Comparison of ENCODE assay signal across 12 mouse cellular contexts in the genomic region with DNA sequence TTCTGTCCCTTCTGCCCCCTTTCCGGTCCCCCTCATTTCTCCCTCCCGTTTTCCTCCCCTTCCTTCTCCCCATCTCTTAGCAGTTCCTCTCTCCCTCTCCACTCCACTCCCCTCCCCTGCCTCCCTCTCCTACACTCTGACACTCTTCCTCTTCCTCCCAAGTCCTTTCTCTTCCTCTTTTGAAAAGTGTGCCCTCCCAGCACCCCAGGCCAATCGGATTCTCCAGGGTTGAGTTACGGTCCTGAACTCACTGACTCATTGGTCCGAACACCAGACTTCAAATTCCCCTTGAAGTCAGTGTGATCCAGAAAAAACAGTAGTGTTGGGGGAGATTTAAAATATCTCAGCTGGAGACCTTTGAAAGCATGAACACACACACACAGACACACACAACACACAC.
DNase-seq lines count a peak whose midpoint lies in the region; ATAC-seq and TF ChIP-seq lines count a peak whose summit lies in the region.
"Had no signal": no experiment of that assay in that cellular context is flagged by ENCODE, and none has a peak within 500 bp of the region (broad histone marks: within the 10 kb centered on the region; RNA-seq: fewer than 3 reads in every experiment).

No protein-coding gene starts in this region.

- H3K79me2 ChIP-seq in myocyte (ENCODE audit: control insufficient read depth, insufficient read depth) = no peaks in the 10 kb centered on the region

- no peak overlapping the region for H3K4me3 ChIP-seq in gastrocnemius, adult 2 months
- no peak overlapping the region for H3K4me3 ChIP-seq in midbrain, embryonic 12.5 days
- no peak overlapping the region for H3K4me3 ChIP-seq in midbrain, embryonic 14.5 days (replicated peaks; ENCODE audit: low read depth, low read length)
- no peak overlapping the region for H3K4me3 ChIP-seq in myocyte
- H3K4me3 ChIP-seq in midbrain, embryonic 15.5 days = no peak overlapping the region
- H3K4me3 ChIP-seq: erythroblast, embryonic 14.5 days; heart, embryonic 15.5 days; layer of hippocampus, adult 2 months had no signal

- peaks cover 5% of the 10 kb centered on the region; the same call in 1 of the 2 replicates for H3K27me3 ChIP-seq in midbrain, embryonic 12.5 days
- H3K27me3 ChIP-seq in midbrain, embryonic 14.5 days (ENCODE audit: control insufficient read depth, insufficient read depth, low read length) = no peaks in the 10 kb centered on the region
- no peaks in the 10 kb centered on the region for H3K27me3 ChIP-seq in myocyte (ENCODE audit: control insufficient read depth, insufficient read depth, insufficient read length)
- H3K27me3 ChIP-seq in midbrain, embryonic 15.5 days (replicated peaks) = 0 out of 2 replicates have a peak, but pooled peaks cover 4% of the 10 kb centered on the region
- H3K27me3 ChIP-seq: heart, embryonic 15.5 days had no signal

- peaks cover 3% of the 10 kb centered on the region; the same call in 1 of the 2 replicates for H3K9me3 ChIP-seq in midbrain, embryonic 12.5 days
- no peaks in the 10 kb centered on the region for H3K9me3 ChIP-seq in midbrain, embryonic 14.5 days (ENCODE audit: control insufficient read depth, low read length)
- H3K9me3 ChIP-seq in midbrain, embryonic 15.5 days = no peaks in the 10 kb centered on the region
- H3K9me3 ChIP-seq: heart, embryonic 15.5 days had no signal

- intact Hi-C loops in gastrocnemius, adult 2 months (cut with DNase I) = no loop called here

- H3K27ac ChIP-seq in gastrocnemius, adult 2 months = 0 out of 2 replicates have a peak overlapping the region, but pooled peaks have one; percentile 5
- H3K27ac ChIP-seq in midbrain, embryonic 12.5 days (replicated peaks) = no peak overlapping the region
- H3K27ac ChIP-seq in midbrain, embryonic 14.5 days (replicated peaks; ENCODE audit: low read depth, low read length) = no peak overlapping the region
- H3K27ac ChIP-seq in midbrain, embryonic 15.5 days = no peak overlapping the region
- H3K27ac ChIP-seq: layer of hippocampus, adult 2 months had no signal

- H3K36me3 ChIP-seq in midbrain, embryonic 12.5 days = no peaks in the 10 kb centered on the region
- no peaks in the 10 kb centered on the region for H3K36me3 ChIP-seq in midbrain, embryonic 14.5 days (ENCODE audit: control insufficient read depth, insufficient read depth, low read length)
- no peaks in the 10 kb centered on the region for H3K36me3 ChIP-seq in myocyte (ENCODE audit: control insufficient read depth, insufficient read depth)
- no peaks in the 10 kb centered on the region for H3K36me3 ChIP-seq in midbrain, embryonic 15.5 days (replicated peaks)
- H3K36me3 ChIP-seq: heart, embryonic 15.5 days had no signal

- peaks cover 23% of the 10 kb centered on the region for H3K4me1 ChIP-seq in midbrain, embryonic 12.5 days
- H3K4me1 ChIP-seq in midbrain, embryonic 14.5 days (ENCODE audit: control insufficient read depth, insufficient read depth, low read length) = peaks cover 4% of the 10 kb centered on the region
- H3K4me1 ChIP-seq in midbrain, embryonic 15.5 days = peaks cover 13% of the 10 kb centered on the region

- H3ac ChIP-seq in myocyte (ENCODE audit: control insufficient read depth, insufficient read length) = no peak overlapping the region

- H3K4me2 ChIP-seq in midbrain, embryonic 12.5 days (replicated peaks) = peak overlapping the region; percentile 7; the same call in 1 of the 2 replicates
- no peak overlapping the region for H3K4me2 ChIP-seq in midbrain, embryonic 14.5 days (ENCODE audit: low read length)
- peak overlapping the region; percentile 30 for H3K4me2 ChIP-seq in myocyte (ENCODE audit: low read depth)
- no peak overlapping the region for H3K4me2 ChIP-seq in midbrain, embryonic 15.5 days
- H3K4me2 ChIP-seq: heart, embryonic 15.5 days had no signal

- 18% methylated on average over 5 of the region's 5 CpGs for WGBS in midbrain, embryonic 12.5 days
- 17% methylated on average over 5 of the region's 5 CpGs for WGBS in midbrain, embryonic 14.5 days
- WGBS in midbrain, embryonic 15.5 days = 24% methylated on average over 5 of the region's 5 CpGs

- H3K9ac ChIP-seq in midbrain, embryonic 12.5 days (replicated peaks) = no peak overlapping the region
- H3K9ac ChIP-seq in midbrain, embryonic 14.5 days (replicated peaks; ENCODE audit: low read length) = no peak overlapping the region
- no peak overlapping the region for H3K9ac ChIP-seq in midbrain, embryonic 15.5 days
- H3K9ac ChIP-seq: heart, embryonic 15.5 days had no signal

- TF ChIP-seq POLR2A in myocyte (IDR thresholded peaks at IDR 0.05; ENCODE audit: insufficient read length, low read depth) = no peak

- no peak for ATAC-seq in midbrain, embryonic 12.5 days (ENCODE audit: low FRiP score, low read depth)
- ATAC-seq in midbrain, embryonic 14.5 days (ENCODE audit: low FRiP score, low TSS enrichment) = no peak
- peak; percentile 97 for ATAC-seq in granulocyte monocyte progenitor cell, adult 5-6 weeks (replicated peaks; ENCODE audit: poor library complexity, severe bottlenecking)
- ATAC-seq in midbrain, embryonic 15.5 days (replicated peaks) = no peak
- ATAC-seq: CD4-positive, CD25-positive, alpha-beta regulatory T cell, adult 4 months had no signal

- TF ChIP-seq CTCF in gastrocnemius, adult 2 months (IDR thresholded peaks at IDR 0.05) = no peak

- no peak for DNase-seq in gastrocnemius, adult 2 months
- DNase-seq in gastrocnemius, postnatal 25 days = no peak
- DNase-seq in midbrain, embryonic 14.5 days = no peak
- no peak for DNase-seq in adrenal gland, postnatal 4 days (ENCODE audit: low spot score in 2 of 2)

TF ChIP-seq in myocyte, 11 proteins besides CTCF, POLR2A, EP300 and RAD21:
- TF ChIP-seq TCF3 (IDR thresholded peaks at IDR 0.05; ENCODE audit: insufficient read length, low read depth) = no peak
- no peak for TF ChIP-seq REST (IDR thresholded peaks at IDR 0.05; ENCODE audit: insufficient read depth, insufficient read length)
- TF ChIP-seq TCF12 (IDR thresholded peaks at IDR 0.05; ENCODE audit: insufficient read depth, poor library complexity, severe bottlenecking) = no peak
- TF ChIP-seq MYOD1 (IDR thresholded peaks at IDR 0.05; ENCODE audit: control insufficient read depth in 1 of 3, insufficient read length in 2 of 3, low read depth in 2 of 3) = no peak
- TF ChIP-seq CEBPB (IDR thresholded peaks at IDR 0.05; ENCODE audit: insufficient read depth, poor library complexity, severe bottlenecking) = no peak
- TF ChIP-seq MAX (IDR thresholded peaks at IDR 0.05; ENCODE audit: low read depth) = no peak
- no peak for TF ChIP-seq POLR2AphosphoS2 (IDR thresholded peaks at IDR 0.05; ENCODE audit: insufficient read length, low read depth)
- TF ChIP-seq SRF (IDR thresholded peaks at IDR 0.05; ENCODE audit: control insufficient read depth, insufficient read length, low read depth) = no peak
- no peak for TF ChIP-seq USF1 (IDR thresholded peaks at IDR 0.05; ENCODE audit: low read depth)
- no peak for TF ChIP-seq E2F4 (IDR thresholded peaks at IDR 0.05; ENCODE audit: insufficient read depth)
- TF ChIP-seq MYOG (IDR thresholded peaks at IDR 0.05; ENCODE audit: control insufficient read depth in 1 of 3, insufficient read depth in 1 of 3, insufficient read length in 2 of 3, low read depth in 2 of 3) = no peak

Comparison
In these comparisons a context has a peak if more than half of its experiments do, and no peak if none do; other contexts are left out.
1. H3K4me2 ChIP-seq: peak in midbrain, embryonic 12.5 days (single experiment) and myocyte (single experiment); none in midbrain, embryonic 14.5 days (single experiment) and midbrain, embryonic 15.5 days (single experiment).